Mouse (Mus musculus) adrenal gland (tissue): Measurements from ENCODE around the gene Islr2.

Source experiments
- intact Hi-C: fragments of 180-260 bp; cut with DNase I; formaldehyde crosslinking; loops from one replicate; pipeline ENCODE4 v1.15.1; 2025

The Islr2 gene

DNA sequence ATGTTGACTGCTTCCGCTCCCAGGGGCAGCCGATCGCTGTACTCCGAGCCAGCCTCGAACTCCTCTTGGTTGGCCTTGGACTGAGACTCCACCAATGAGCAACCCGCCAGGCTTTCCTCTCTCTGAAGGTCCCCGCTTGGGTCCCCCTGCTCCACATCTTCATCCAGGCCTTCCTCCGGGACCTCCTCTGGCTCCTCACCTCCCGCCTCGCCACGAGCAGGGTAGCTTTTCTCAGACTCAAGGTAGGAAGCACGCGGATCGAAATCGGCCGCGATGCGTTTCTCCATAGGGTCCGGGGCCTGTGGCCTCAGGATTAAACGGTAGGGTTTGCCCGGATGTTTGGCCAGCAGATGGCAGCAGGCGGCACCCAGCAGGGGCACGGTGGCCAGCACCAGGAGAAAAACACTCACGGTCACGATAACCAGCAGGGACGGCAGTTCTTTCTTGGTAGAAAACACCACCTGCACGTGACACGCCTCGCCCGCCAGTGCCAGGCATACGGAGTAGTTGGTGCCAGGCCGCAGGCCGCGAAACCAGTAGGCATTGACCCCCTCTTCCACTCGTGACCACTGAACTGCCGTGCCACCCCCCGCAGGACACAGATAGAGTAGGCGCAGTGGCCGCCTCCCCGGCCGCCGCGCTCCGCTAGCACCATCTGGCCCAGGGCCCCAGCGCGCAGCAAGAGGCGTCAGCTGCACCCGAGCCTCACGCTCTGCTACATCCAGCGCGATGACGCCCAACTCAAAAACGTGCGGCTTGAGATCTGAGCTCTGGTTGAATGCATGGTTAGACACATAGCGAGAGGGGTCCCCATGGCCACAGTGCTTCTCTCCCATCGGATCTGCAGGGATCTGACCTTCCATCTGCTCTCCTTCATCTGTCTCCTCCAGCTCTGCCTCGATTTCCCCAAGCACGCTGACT lies 6.1 kb downstream of the Islr2 start:
- intact Hi-C loops: no loop called here

DNA sequence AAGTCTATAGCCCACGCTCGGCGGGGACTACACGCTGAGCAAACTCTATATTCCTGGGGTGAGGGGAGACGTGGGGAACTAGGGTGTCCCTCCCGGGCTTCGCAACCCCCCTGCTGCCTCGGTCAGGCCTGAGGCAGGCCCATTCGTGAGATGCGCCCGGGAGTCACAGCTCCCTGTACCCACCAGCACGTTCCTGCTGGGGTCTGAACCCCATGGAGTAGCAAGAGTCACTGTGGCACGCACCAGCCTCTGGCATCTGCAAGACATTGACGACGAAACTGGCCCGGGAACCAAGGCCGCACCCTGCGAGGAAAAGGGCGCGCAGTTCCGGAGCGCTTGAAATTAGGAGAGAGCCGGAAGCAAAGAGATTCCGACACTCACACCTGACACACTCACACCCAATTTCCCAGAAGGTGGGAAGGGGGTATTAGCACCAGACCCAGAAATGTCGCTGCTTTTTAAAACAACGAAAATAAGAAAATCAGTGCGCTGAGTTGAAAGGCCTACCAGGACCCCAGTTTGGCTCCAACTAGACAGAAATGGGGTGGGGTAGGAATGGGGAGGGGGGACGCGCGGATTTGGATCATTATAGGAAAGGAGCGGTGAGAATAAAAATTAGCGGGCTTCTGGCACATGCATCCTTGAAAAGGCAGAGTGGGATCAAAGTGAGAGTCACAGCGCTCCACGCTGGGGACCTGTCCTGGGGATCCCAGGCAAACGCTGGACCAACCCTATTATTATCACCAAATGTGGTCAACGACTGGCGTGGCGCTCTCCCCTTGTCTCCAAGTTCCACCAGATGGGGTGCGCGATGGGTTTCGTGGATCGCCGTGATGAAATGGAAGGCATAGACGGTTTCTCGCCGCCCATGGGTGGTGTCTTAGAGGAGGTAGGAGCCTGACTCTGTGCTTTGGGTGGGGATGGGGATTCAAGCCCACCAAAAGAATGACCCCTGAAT lies 7.2 kb downstream of the Islr2 start:
- intact Hi-C loops: no loop called here

DNA sequence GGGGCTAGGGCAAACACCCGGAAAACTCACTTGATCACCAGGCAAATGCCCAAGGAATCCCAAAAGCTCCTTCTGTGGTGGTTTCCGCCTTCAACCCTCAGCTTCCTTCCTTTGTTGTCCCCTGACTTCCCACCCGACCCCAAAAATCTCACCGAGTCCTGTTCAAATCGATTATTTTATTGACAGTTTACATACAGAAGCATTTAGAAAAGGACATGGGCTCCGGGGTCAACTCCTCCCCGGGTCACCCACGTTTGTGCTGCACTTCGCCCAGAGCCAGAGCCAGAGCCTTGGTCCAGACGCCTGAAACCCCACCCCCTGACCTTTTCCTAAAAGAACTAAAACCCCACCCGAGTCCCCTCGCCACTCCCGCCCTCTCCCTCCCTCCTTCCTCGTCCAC lies 8.0 kb downstream of the Islr2 start:
- intact Hi-C loops: no loop called here

GRCm38 (mm10) chr9:58195671-58196070 lies 8.4 kb downstream of the Islr2 start:
- intact Hi-C loops: no loop called here

DNA sequence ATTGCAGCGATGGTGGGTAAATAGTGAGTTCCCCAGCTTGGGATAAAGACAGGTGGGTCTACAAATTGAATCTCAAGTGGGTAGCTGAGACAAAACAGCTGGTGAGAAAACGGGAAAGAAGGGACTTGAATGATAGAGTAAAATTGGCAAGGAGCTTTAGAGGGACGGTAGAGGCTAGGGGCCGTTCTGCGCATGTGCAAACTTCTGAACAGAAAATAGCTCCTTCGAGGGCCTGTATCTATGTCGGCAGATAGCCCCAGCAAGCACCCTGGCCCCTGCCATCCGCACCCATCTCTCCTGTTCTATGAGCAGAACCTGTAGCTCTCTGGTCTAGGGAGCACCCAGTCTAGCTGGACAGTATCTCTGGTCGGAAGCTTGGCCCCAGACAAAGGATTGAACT lies 9.9 kb downstream of the Islr2 start:
- intact Hi-C loops: no loop called here

DNA sequence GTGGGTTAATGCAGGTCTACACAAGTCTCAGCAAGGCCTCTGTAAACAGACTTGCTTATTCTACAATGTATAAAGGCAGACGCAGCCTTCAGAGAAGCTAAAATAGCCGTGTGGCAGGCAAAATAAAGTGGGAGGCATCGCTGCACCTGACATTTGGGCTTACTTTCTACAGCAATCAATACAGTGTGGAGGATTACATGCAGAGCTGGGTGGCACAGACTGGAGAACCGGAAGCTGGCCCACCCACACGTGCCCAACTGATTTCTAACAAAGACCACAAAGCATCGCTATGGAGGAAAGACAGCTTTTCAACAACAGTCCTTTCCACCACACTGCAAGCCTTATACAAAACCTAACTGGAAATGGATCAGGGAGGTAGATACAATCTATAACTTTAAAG lies 19.7 kb downstream of the Islr2 start:
- intact Hi-C loops: no loop called here

DNA sequence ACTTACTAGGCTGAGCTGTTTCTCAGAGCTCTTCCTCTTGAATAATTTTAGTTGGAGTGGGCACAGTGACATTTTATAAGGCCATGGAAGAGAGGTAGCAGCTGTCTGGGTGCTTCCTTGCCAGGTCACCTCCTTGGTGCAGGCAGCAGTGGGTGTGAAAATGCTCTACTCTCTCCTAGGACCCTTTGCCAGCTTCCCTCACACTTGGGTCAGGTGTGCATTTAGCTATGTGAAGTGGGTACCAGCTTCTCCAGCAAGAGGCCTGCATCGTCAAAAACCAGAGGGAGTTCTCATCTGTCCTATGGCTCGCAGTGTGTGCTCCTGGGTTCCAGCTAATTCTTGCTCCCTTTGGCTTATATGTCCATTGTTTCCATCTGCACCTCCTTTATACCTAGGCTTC lies 24.7 kb downstream of the Islr2 start:
- intact Hi-C loops: no loop called here

- intact Hi-C loops: no loop called here
Measured at GRCm38 (mm10) chr9:58177165-58177564, 27.0 kb downstream of the Islr2 start.

DNA sequence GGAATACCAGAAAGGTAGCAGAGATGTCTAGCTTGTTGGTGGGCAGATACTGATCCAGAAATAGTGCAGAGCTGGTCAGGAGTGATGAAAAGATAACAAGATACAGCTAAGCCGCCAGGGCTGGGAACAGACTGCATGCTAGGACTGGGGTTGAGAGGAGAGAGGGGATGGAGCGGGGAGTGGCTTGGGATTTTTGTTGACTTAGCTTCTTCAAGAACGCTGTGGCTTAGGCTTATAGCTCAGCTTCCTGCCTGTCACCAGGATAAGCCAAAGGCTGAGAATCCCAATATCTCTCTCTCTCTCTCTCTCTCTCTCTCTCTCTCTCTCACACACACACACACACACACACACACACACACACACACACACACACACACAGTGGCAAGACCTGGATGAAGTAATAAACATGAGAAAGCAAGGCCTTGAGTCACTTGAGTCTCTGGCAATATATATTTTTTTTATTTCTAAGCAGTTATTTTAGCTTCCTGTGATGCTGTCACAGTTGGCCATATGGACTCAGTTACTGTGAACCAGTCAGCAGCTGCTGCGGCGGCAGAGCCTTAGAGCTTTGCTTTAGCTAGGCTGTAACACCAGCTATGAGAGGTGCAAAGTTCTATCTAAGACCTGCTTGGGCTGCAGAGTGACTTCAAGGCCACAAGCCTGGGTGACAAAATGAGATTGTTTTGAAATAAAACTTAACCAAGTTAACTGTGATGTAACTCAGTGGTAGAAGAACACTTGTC lies 28.2 kb downstream of the Islr2 start:
- intact Hi-C loops: no loop called here

DNA sequence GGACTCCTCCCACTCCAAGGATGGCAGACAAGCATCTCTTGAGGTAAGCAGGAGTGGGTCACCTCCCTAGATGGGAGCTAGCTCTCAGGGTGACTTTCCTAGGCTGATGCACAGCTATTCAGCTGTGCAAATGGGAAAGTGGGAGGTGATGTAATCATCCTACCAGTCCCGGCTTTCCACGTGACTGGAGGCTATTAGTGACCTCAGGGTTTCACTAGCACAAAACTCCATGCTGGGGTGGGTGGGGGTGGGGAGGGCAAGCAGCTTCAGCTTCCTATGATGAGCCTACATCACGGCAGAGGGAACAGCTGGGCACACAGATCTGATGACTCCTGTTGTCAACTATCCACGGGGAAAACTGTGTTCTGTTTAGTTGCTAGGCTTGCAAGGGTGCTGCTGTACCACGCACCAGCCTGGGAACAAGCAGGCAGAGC lies 29.3 kb downstream of the Islr2 start:
- intact Hi-C loops: no loop called here

GRCm38 (mm10) chr9:58172863-58173262 lies 31.3 kb downstream of the Islr2 start:
- intact Hi-C loops: no loop called here

- intact Hi-C loops: no loop called here
Measured at GRCm38 (mm10) chr9:58169426-58169825, 34.7 kb downstream of the Islr2 start.

GRCm38 (mm10) chr9:58168880-58169279 lies 35.2 kb downstream of the Islr2 start:
- intact Hi-C loops: no loop called here

DNA sequence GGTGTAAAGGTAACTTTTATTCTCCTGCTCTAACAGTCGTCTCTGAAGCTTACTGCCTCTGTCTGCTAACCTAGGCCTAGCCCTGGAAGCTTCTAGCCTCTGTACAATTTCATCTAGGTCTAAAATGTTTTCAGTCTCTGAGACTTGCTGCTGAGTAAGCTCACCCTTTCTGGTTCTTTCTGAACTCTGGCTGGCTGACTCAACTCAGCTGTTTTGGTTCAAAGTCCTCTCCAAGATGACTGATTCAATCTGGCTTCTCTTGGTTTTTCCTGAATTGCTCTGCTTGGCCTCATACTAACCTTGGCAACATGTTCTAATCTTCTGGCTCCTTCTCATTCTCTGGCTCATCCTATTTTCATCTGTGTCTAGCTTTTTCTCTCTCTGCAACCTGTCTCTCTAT lies 38.3 kb downstream of the Islr2 start:
- intact Hi-C loops: no loop called here

GRCm38 (mm10) chr9:58163146-58163545 lies 41.0 kb downstream of the Islr2 start:
- intact Hi-C loops: no loop called here

DNA sequence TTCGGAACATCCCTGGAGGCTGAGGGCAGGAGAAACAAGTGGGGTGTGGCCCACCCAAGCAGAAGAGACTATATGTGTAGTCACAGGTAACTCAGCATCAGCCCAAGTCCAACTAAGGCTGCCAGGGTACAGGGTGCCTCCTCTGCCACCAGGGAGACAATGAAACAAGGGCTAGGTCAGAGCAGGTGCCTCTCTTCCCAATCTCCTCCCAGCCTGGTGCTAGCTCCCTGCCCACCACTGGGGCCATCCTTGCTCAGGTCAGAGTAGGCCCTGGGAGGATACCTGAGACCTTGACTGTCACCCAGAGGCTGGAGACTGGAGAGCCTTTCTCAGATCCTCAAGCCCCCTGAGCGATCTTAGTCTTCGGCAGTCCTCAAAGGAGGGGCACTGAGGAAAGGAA lies 41.9 kb downstream of the Islr2 start:
- intact Hi-C loops: no loop called here

DNA sequence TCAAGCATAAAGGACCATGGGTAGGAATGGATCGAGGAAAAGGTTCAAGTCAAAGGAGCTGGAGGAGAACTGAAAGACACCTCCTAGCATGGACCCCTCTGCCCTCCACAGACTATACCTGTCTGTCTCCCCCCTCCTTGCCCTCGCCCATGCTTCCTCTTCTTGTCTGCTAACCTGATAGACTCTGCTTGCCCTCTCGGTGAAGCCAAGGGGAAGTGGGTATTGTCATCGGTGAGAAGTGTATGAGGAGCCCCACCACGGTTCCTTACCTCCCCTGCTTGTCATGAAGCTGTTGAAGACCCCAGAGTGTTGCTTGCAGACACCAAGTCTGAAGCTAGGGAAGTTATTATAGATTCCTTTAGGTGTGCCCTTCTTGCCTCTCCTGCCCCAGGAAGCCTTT lies 43.8 kb downstream of the Islr2 start:
- intact Hi-C loops: no loop called here

GRCm38 (mm10) chr9:58159855-58160254 lies 44.3 kb downstream of the Islr2 start:
- intact Hi-C loops: no loop called here

GRCm38 (mm10) chr9:58158541-58159311 lies 45.4 kb downstream of the Islr2 start:
- intact Hi-C loops: no loop called here

DNA sequence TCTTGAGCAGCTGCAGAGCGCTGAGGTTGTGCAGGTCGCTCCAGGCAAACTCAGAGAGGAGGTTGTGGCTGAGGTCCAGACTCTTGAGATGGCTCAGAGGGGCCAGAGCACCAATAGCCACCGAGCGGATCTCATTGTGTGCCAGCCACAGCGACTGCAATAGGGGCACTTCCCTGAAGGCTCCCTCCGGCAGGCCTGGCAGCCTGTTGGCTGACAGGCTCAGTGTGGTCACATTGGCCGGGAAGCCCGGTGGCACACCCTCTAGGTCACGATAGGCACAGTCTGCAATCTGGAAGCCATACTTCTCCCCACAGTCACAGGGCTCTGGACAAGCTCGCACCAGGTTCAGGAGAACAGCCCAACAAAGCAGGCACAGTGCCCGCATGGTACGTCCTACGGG lies 46.3 kb downstream of the Islr2 start:
- intact Hi-C loops: no loop called here
